Mouse (Mus musculus) telencephalon, adult 2 months (tissue): ENCODE measurements around the gene Zbtb38.

Experiments used
- DNase-seq: peaks from one replicate; pipeline ENCODE4 v3.0.0-alpha.2; 2011; ENCODE audit warnings: low read depth, low spot score

Zbtb38 gene

GRCm38 (mm10) chr9:96758749-96759597 lies 6.3 kb upstream of the Zbtb38 start:
- DNase-seq, result peak; percentile 80

GRCm38 (mm10) chr9:96756638-96757435 lies 4.2 kb upstream of the Zbtb38 start:
- DNase-seq, result no peak

- DNase-seq, result no peak
These were observed 3.1 kb upstream of the Zbtb38 start for GRCm38 (mm10) chr9:96755761-96756160.

GRCm38 (mm10) chr9:96754625-96754969 lies 2.0 kb upstream of the Zbtb38 start:
- DNase-seq, result no peak

GRCm38 (mm10) chr9:96753921-96754624 lies 1.4 kb upstream of the Zbtb38 start:
- no peak for DNase-seq

GRCm38 (mm10) chr9:96753392-96753791 lies 761 bp upstream of the Zbtb38 start:
- DNase-seq, result no peak

- DNase-seq, result no peak
These were observed 619 bp downstream of the Zbtb38 start for GRCm38 (mm10) chr9:96751821-96752602.

- DNase-seq, result no peak
These were observed 2.0 kb downstream of the Zbtb38 start for GRCm38 (mm10) chr9:96750636-96751035.

- no peak for DNase-seq
These were observed 6.1 kb downstream of the Zbtb38 start for GRCm38 (mm10) chr9:96746527-96746926.

- no peak for DNase-seq
These were observed 7.7 kb downstream of the Zbtb38 start for GRCm38 (mm10) chr9:96744909-96745308.

GRCm38 (mm10) chr9:96741365-96742085 lies 11.1 kb downstream of the Zbtb38 start:
- DNase-seq, result no peak

- no peak for DNase-seq
These were observed 11.8 kb downstream of the Zbtb38 start for GRCm38 (mm10) chr9:96740712-96741364.

GRCm38 (mm10) chr9:96739808-96740711 lies 12.6 kb downstream of the Zbtb38 start:
- peak; percentile 85 for DNase-seq

GRCm38 (mm10) chr9:96738563-96739355 lies 13.9 kb downstream of the Zbtb38 start:
- no peak for DNase-seq

GRCm38 (mm10) chr9:96735946-96736345 lies 16.7 kb downstream of the Zbtb38 start:
- DNase-seq, result no peak

- DNase-seq, result no peak
These were observed 19.3 kb downstream of the Zbtb38 start for GRCm38 (mm10) chr9:96733425-96733717.

- DNase-seq, result no peak
These were observed 19.8 kb downstream of the Zbtb38 start for GRCm38 (mm10) chr9:96732644-96733424.
